Mouse (Mus musculus) frontal cortex, postnatal 25 days (tissue): ENCODE results near the gene Dock9.
A peak's percentile ranks its signal among the peaks of the same experiment; 100 is the strongest.
"Not testable (repeated sequence)": the region's sequence is repeated elsewhere in the genome, so short reads cannot be mapped to it uniquely, and the experiment has no call there.

Experiments
- DNase-seq, 2 experiments: peaks; one replicate each; pipeline ENCODE4 v3.0.0; 2022; ENCODE audit warnings: low spot score in 2 of 2

Gene Dock9

GRCm38 (mm10) chr14:121737277-121737676 is 60.4 kb downstream of the Dock9 start:
- peak in 1 of 2 experiments; percentile 35 for DNase-seq

GRCm38 (mm10) chr14:121735678-121736077 is 62.0 kb downstream of the Dock9 start:
- no peak for DNase-seq

DNA sequence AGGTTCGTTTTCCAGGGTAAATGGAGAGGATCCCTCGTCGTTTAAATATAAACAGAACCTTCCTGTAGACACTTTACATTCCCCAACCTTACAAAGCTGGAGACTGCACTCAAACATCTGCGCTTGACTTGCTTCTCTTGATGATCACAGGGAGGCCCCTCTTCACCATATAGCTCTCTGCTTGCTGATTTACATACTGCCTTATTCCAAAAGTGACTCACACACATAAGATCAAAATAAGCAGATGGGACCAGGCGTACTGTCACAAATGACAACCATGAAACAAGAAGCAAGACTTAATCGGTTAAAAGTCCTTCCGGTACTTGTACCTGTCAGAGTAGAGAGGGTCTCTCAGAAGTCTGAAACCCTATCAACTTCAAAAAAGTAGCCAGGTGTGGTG is 63.4 kb downstream of the Dock9 start:
- DNase-seq: no peak

DNA sequence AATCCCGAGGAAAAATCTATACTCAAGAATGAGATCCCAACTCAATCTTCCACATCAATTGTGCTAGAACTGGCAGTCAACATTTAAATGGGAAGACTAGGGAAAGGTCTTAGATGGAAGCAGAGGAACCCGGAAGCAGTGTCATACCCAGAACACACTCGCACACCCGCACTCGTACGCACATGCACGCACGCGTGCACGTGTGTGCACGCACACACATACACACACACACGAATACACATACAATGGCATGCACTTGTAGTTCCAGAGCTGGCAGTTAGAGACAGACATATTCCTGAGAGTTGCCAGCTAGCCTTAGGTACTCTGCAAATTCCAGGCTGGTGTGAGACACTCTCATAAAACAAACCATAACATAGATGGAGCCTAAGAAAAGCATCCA is 63.9 kb downstream of the Dock9 start:
- DNase-seq: no peak

- no peak for DNase-seq
Measured at GRCm38 (mm10) chr14:121732196-121732595, 65.4 kb downstream of the Dock9 start.

DNA sequence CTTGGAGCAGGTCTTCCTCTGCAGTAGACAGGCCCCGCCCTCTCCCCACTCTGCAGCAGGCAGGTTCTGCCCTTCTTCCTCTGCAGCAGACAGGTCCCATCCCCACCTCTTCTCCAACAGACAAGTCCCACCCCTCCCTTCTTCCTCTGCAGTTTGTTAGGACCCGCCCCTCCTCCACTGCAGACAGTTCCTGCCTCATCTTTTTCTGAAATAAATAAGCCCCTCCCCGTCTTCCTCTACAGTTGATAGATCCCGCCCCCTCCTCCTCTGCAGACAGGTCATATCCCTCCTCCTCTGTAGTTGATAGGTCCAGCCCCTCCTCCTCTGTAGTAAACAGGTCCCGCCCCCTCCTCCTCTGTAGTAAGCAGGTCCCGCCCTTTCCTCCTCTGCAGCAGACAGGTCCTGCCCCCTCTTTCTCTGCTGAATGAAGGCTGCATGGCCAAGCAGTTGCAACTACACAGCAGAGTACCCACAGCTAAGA is 65.9 kb downstream of the Dock9 start:
- no peak for DNase-seq

DNA sequence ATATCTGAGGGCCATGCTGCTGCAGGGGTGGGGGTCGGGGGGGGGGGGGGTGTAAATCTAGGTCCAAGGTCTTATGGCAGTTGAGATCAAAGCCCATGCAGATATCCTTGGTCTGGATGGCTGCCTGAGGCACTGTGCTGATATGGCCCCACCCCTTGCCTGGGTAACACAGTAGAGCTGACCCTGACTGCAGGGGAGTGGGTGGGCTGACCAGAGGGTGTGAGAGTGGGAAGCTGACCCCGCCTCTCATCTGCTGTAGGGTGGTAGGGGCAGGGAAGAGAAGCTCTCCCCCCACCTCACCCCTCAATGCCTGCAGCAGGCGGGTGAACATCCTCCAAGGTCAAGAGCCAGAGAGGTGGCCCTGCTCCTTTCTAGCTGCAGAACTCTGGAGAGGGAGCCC is 66.7 kb downstream of the Dock9 start:
- DNase-seq: no peak

DNA sequence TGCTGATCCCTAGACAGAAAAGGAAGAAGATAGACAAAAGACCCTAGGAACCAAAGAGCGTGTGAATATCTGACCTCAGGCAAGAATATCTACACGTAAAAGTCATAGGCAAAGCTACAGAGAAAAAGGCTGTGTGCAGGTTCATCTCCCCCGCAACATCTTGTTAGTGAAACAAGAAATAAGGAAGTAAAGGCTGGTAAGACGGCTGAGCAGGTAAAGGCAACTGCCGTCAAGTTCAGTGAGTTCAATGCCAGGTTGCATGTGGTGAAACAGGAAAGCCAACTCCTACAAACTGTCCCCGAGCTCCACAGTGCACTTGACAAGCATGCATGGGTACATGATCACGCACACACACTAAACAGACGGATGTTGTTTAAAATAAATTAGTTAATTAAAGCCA is 69.6 kb downstream of the Dock9 start:
- DNase-seq: no peak

- no peak for DNase-seq
Measured at GRCm38 (mm10) chr14:121724501-121724900, 73.1 kb downstream of the Dock9 start.

DNA sequence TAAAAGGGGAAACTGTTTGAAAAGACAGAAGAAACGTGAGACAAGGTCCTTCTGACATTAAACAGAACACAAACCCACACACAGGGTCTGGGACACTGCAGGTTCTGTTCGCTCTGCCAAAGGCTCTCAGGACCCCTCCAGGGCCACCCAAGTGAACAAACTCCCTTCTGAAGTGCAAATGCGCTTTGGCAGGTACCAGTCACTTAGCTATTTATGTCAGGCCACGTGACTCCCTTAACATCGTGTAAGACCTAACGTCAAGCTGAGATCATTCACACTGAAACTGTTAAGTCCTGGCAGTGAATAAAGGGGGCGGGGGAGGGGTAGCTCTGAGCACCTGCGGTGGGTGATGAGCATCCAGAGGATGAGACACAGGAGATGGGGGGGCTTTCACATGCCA is 74.9 kb downstream of the Dock9 start:
- DNase-seq: no peak

GRCm38 (mm10) chr14:121721431-121721830 is 76.2 kb downstream of the Dock9 start:
- no peak for DNase-seq

GRCm38 (mm10) chr14:121719638-121720601 is 77.7 kb downstream of the Dock9 start:
- DNase-seq: no peak

- not testable (repeated sequence) for DNase-seq
Measured at GRCm38 (mm10) chr14:121714799-121715198, 82.8 kb downstream of the Dock9 start.

DNA sequence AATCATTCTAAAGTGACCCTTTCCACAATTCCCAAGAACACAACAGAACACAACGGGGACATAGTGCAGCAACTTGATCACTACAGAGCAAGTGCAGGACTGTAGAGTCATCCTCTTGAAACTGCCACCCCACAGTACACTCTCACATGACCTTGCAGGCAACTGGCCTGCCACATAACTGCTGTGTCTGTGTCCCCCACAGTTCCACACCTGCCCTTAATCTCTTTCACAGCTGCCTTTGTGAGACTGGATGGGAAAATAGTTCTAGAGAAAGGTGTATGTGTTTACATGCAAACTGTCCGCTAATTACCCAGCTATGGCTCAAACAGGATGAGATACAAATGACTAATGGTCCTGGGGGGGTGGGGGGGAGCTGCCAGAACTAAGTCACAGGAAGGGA is 83.4 kb downstream of the Dock9 start:
- no peak for DNase-seq

- no peak for DNase-seq
Measured at GRCm38 (mm10) chr14:121713830-121714197, 83.8 kb downstream of the Dock9 start.

GRCm38 (mm10) chr14:121713166-121713829 is 84.3 kb downstream of the Dock9 start:
- DNase-seq: no peak

- no peak for DNase-seq
Measured at GRCm38 (mm10) chr14:121711089-121711826, 86.4 kb downstream of the Dock9 start.

DNA sequence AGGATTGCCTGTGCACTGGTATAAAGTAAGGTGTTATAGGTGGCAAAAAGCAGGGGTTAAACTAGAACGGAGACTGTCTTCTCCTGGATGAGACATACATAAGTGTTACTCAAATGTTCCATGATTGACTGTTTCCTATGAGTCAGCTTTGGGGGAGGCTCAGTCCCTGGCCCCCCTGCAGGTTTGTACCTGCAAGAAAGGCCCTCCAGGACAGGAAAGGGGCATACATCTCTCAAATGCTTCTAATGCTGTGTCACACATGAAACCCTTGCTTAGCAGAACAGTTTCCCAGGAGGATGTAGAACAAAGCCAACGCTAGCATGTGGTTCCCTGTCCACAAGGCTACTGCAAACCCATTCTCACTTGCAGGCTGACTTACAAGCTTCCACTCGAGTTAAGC is 87.5 kb downstream of the Dock9 start:
- DNase-seq: no peak

GRCm38 (mm10) chr14:121708244-121708643 is 89.4 kb downstream of the Dock9 start:
- no peak for DNase-seq

DNA sequence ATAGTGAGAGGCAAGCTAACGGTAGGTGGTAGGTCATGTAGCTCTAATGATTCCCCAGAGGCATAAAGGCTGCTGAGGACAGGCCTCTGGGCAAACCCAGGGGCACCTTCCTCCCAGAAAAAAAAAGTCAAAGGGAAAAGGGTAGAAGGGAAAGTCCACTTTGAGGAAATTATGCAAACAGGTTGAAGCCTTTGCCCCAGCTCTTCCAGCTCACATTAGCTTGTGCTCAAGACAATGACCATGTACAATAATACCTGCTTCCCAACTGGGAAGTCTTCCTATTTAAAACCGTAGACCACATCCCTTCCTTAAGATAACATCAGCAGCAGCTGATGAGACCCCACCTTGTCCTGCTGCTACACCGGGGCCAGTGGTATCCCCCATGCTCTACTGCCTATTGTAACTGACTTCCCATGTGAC is 91.1 kb downstream of the Dock9 start:
- no peak for DNase-seq

DNA sequence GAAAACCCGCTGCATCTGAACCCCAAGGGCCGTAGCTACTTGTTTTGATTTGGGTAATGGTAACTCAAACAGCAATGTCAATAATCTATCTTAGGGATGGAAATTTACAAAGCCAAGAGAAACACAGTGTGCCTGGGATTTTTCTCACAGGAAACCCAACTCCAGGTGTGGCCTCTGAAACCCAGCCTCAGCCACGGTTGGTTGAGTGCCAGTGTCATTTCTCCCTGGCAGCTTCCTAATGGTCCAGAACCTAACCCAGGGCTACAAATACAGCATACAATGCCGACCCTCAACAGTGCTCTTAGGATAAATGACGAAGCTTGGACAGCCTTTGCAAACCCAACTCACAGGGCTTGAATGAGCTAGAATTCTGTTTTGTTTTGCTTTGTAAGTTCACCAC is 92.0 kb downstream of the Dock9 start:
- DNase-seq: no peak

DNA sequence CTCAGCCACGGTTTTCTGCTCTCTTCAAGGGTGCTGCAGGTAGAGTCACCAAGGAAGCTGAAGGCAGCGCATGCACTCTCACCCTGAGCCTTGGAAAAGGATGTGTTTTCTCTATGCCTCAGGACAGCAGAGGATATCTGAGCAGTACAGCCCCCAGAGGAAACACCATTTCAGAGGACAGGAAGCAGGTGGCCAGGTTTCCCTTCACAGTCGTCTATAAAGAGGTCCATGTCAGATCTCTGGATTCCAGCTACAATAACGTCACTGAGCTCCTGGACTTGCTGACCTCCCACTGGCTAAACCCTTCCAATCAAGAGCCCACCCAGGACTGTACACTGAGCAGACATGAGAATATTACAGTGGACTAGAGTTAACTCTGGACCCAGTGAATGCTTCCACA is 95.1 kb downstream of the Dock9 start:
- DNase-seq: no peak
